Mouse (Mus musculus): Measurements from ENCODE around the gene Gm5868. TPM values are rescaled to one million over a fixed set of nuclear protein-coding genes. Genes with fewer than 3 reads are reported as not detected.
"Not testable (repeated sequence)": the region's sequence is repeated elsewhere in the genome, so short reads cannot be mapped to it uniquely, and the experiment has no call there.

Gm5868 gene
- polyA plus RNA-seq, 1 experiment from 2014 or later = 3.3 TPM

DNA sequence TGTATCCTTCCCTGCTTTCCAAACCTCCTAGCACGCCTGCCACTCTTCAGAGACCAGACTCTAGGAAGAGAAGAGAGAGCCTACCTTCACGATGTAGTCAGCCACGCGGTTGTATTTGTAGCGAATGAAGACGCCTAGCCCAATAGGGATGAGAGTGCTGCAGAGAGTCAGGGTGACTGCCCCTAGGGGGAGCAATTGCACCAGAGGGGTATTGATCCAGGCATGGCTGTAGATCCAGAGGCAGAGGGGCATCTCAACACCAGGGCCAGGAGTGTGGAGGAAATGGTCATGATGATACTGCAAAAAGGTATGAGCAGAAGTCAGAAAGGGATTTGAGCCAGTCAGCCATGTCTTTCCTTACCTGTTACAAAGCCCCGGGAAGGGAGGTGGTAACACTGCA lies 1.2 kb downstream of the Gm5868 start:
- not testable (repeated sequence) for H3K9ac ChIP-seq (replicated peaks; ENCODE audit: low read depth, low read length); H3K9me3 ChIP-seq (ENCODE audit: control insufficient read depth, low read length); H3K27ac ChIP-seq (ENCODE audit: low read length); H3K4me3 ChIP-seq (replicated peaks; ENCODE audit: low read length); H3K36me3 ChIP-seq (ENCODE audit: control insufficient read depth, insufficient read depth); ATAC-seq; H3K4me2 ChIP-seq (ENCODE audit: low read length); H3K4me1 ChIP-seq (replicated peaks; ENCODE audit: control insufficient read depth, insufficient read depth, low read length); H3K27me3 ChIP-seq (replicated peaks; ENCODE audit: control insufficient read depth, insufficient read depth, low read length)
- 47% methylated on average over 7 of the region's 7 CpGs for WGBS

DNA sequence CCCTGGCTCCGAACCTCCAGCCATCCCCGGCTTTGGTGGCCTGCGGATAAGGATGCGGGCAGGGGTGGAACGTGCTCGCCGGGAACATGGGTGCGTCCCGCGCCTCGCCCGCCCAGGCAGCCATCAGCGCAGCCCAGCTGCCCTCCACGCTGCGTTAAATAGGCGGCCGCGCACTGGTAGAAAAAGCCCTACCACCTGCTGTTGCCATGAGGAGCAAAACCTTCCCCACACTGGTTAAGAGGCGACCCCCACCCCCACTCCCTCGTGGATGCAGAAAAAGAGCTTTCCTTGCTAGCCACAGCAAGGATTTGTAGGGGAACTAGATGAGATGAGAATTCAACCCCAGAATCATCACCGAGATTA lies 6.4 kb downstream of the Gm5868 start, which contains the start of gene Zar1:
Gene Zar1 (minus strand): TSS at position 285 of the 363 bp plus-strand sequence.
- not testable (repeated sequence) for H3K9me3 ChIP-seq (ENCODE audit: control insufficient read depth, low read length); H3K36me3 ChIP-seq (ENCODE audit: control insufficient read depth, insufficient read depth); H3K27ac ChIP-seq (ENCODE audit: low read length); H3K4me1 ChIP-seq (replicated peaks; ENCODE audit: control insufficient read depth, insufficient read depth, low read length); H3K27me3 ChIP-seq (replicated peaks; ENCODE audit: control insufficient read depth, insufficient read depth, low read length)
- H3K4me3 ChIP-seq (replicated peaks; ENCODE audit: low read length) = peak within 1 kb of the TSS; percentile 46
- peak within 1 kb of the TSS; percentile 57 for H3K9ac ChIP-seq (replicated peaks; ENCODE audit: low read depth, low read length)
- ATAC-seq = peak; percentile 60; the same call in 1 of the 2 replicates
- WGBS = 7% methylated on average over 19 of the region's 21 CpGs
- peak within 1 kb of the TSS; percentile 68 for H3K4me2 ChIP-seq (ENCODE audit: low read length)

DNA sequence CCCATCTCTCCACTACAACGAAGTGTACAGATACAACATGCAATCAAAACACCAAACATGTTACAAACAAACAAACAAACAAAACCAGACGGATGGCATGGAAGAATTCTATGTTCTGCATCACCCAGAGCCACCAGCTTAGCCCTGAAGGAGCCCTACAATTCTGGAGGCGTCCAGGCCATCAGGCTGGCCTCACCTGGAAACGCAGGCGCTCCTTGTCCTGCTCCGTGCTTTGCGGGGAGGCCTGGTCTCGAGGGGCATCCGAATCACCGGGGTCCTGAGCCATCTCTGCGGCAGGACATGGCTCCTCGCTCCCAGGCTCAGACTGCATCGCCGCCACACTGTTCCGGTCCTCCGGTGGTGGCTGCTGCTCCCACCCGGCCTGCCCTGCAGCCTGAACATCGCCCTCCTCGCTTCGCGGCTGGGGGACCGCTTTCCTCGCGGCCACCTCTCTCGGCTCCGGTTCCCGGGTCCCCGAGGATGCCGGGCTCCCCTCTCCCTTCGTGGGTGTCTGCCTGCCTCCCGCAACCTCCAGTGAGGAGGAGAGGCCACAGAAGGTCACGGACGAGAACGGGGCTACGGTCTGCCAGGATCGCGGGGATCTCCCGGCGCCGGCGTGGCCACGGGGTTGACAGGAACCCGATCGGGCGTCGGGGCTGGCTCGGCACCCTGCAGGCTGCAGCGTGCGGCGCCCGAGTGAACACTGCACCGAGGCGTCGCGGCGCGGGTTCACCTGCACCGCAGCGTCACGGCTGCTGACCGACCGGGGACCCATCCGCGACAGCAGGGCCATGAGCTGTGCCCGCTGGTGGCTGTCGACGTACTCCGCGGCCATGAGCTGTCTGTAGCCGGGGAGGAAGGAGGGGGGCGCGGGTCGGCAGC lies 7.0 kb downstream of the Gm5868 start:
- WGBS = 5% methylated on average over 52 of the region's 73 CpGs
- peak; percentile 87 for ATAC-seq
- H3K27ac ChIP-seq (ENCODE audit: low read length); H3K36me3 ChIP-seq (ENCODE audit: control insufficient read depth, insufficient read depth); H3K9me3 ChIP-seq (ENCODE audit: control insufficient read depth, low read length); H3K27me3 ChIP-seq (replicated peaks; ENCODE audit: control insufficient read depth, insufficient read depth, low read length); H3K4me1 ChIP-seq (replicated peaks; ENCODE audit: control insufficient read depth, insufficient read depth, low read length): not testable (repeated sequence)
- Histone ChIP-seq H3K4me2 (ENCODE audit: low read length) (peak overlapping the region; percentile 68), H3K9ac (replicated peaks; ENCODE audit: low read depth, low read length) (peak overlapping the region; percentile 57), H3K4me3 (replicated peaks; ENCODE audit: low read length) (peak overlapping the region; percentile 46)

DNA sequence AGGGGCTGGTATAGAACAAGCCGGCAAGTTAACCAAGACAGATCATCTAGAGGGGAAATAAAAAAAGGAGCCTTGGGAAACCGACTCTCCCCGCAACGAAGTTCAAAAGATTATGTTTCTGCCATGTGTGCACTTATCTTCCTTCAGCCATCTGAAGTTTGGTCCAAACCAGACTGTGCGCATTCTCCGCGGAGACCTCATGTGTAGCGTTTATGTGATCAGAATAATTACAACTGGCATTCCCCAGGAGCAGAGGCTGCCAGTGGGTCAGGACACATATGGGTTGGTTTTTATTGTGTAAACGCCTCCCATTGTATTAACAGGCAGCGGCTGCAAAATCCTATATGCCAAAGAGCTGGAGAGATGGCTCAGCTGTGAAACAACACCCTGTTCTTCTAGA lies 7.8 kb downstream of the Gm5868 start:
- not testable (repeated sequence) for H3K27ac ChIP-seq (ENCODE audit: low read length); H3K27me3 ChIP-seq (replicated peaks; ENCODE audit: control insufficient read depth, insufficient read depth, low read length); ATAC-seq; H3K9me3 ChIP-seq (ENCODE audit: control insufficient read depth, low read length); H3K4me3 ChIP-seq (replicated peaks; ENCODE audit: low read length); H3K36me3 ChIP-seq (ENCODE audit: control insufficient read depth, insufficient read depth); H3K9ac ChIP-seq (replicated peaks; ENCODE audit: low read depth, low read length); H3K4me2 ChIP-seq (ENCODE audit: low read length); H3K4me1 ChIP-seq (replicated peaks; ENCODE audit: control insufficient read depth, insufficient read depth, low read length)
- 48% methylated on average over 10 of the region's 10 CpGs for WGBS

DNA sequence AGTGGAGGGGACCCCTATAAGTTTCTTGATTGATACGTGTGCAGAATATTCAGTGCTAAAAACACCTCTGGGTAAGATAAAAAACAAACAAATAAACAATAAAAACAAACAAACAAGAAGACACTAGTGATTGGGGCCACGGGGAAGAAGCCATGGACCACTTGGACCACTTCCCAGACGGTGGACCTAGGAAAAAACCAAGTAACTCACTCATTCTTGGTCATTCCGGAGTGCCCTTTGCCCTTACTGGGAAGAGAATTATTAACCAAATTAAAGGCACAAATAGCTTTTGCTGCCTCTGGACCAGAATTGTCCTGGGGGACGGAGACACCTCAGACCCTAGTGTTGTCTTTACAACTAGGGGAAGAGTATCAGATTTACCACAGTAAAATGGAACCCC lies 21.7 kb downstream of the Gm5868 start:
- Histone ChIP-seq H3K36me3 (ENCODE audit: control insufficient read depth, insufficient read depth) (no peaks in the 10 kb centered on the region), H3K4me1 (replicated peaks; ENCODE audit: control insufficient read depth, insufficient read depth, low read length) (no peaks in the 10 kb centered on the region), H3K27ac (ENCODE audit: low read length) (no peak overlapping the region), H3K4me3 (replicated peaks; ENCODE audit: low read length) (no peak overlapping the region), H3K9me3 (ENCODE audit: control insufficient read depth, low read length) (peaks cover 2% of the 10 kb centered on the region; the same call in 1 of the 2 replicates), H3K27me3 (replicated peaks; ENCODE audit: control insufficient read depth, insufficient read depth, low read length) (no peaks in the 10 kb centered on the region), H3K4me2 (ENCODE audit: low read length) (no peak overlapping the region), H3K9ac (replicated peaks; ENCODE audit: low read depth, low read length) (no peak overlapping the region)
- 90% methylated on average over 5 of the region's 5 CpGs for WGBS
- no peak for ATAC-seq

DNA sequence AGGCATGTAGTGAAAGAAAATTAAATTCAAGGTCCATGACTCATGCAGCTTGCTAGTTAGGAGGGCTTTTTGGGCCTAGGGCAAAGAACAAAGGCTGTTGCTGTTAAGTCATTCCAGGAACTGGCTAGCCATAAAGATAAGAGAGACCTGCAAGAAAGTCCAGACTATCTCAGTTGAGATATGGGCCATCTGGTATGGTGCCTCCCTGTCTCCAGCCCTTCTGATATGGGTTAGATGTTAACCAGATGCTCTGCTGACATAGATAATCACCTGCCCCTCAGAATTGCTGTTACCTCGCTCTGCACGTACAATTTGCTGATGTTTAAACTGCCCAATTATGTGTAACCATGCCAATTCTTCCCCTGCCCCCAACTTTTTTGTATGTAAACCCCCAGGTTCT lies 24.2 kb downstream of the Gm5868 start:
- H3K9ac ChIP-seq (replicated peaks; ENCODE audit: low read depth, low read length); H3K9me3 ChIP-seq (ENCODE audit: control insufficient read depth, low read length); H3K4me2 ChIP-seq (ENCODE audit: low read length); H3K4me3 ChIP-seq (replicated peaks; ENCODE audit: low read length); ATAC-seq; H3K27ac ChIP-seq (ENCODE audit: low read length); H3K36me3 ChIP-seq (ENCODE audit: control insufficient read depth, insufficient read depth); H3K4me1 ChIP-seq (replicated peaks; ENCODE audit: control insufficient read depth, insufficient read depth, low read length); H3K27me3 ChIP-seq (replicated peaks; ENCODE audit: control insufficient read depth, insufficient read depth, low read length): not testable (repeated sequence)
- WGBS = 96% methylated on average over 2 of the region's 2 CpGs

DNA sequence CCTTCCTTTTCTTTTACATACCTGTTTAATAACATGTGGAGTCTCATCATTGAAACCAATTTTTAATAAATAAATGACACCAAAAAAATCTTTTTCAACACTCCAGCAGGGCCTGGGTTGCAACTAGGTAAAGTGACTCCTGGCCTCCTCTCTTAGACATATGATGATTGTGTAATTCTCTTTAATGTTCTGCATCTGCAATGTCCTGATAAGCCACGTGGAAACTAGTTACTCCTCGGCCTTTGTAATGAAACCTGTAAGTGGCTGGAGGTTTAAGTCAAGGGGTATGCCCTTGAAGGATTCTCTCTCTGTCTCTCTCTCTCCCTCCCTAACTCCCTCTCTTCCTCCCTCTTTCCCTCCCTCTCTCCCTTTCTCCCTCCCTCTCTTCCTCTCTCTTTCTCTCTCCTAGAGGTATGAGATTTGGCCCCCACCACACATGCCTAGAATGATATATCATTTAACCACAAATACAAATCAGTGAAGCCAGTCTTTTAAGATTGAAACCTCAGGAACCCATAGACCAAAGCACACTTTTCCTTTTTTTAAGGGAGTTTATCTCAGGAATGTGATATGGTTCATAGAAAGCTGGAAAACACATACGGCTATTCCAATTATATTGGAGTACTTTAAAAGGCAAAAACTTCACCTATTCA lies 26.2 kb downstream of the Gm5868 start:
- WGBS = 87% methylated on average over 3 of the region's 3 CpGs
- peaks cover 8% of the 10 kb centered on the region for H3K4me1 ChIP-seq (replicated peaks; ENCODE audit: control insufficient read depth, insufficient read depth, low read length)
- H3K36me3 ChIP-seq (ENCODE audit: control insufficient read depth, insufficient read depth) = no peaks in the 10 kb centered on the region
- H3K4me2 ChIP-seq (ENCODE audit: low read length) = no peak overlapping the region
- no peak overlapping the region for H3K9ac ChIP-seq (replicated peaks; ENCODE audit: low read depth, low read length)
- ATAC-seq = no peak
- H3K9me3 ChIP-seq (ENCODE audit: control insufficient read depth, low read length) = no peaks in the 10 kb centered on the region
- no peak overlapping the region for H3K4me3 ChIP-seq (replicated peaks; ENCODE audit: low read length)
- H3K27ac ChIP-seq (ENCODE audit: low read length) = no peak overlapping the region
- no peaks in the 10 kb centered on the region for H3K27me3 ChIP-seq (replicated peaks; ENCODE audit: control insufficient read depth, insufficient read depth, low read length)

DNA sequence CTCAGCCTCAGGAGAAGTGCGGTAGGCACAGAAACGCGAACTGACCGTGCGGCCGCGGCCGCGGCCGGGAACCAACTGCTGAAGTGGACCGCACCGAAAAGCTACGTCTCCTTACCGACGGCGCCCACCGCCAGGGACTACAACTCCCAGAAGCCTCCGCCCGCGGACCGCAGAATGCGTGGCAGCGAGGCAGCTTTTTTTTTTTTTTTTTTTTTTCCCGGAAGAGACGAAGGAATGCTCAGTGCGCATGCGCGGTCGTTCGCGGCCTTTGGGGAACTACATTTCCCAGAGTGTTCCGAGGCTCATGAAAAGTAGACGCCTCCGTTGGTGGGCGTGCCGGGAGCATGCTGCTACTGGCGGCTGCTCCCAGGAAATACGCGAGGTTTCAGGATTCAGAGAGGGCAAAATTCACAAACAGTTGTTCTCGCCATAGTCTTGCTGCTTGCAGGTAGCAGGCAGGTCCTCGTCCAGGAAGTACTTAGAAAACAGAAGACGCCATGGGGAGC lies 27.8 kb downstream of the Gm5868 start, which contains the start of gene Nfxl1:
Gene Nfxl1 (minus strand): TSS at position 141 of the 506 bp plus-strand sequence.
- H3K4me3 ChIP-seq (replicated peaks; ENCODE audit: low read length) = peak within 1 kb of the TSS; percentile 62
- peak within 1 kb of the TSS; percentile 58 for H3K27ac ChIP-seq (ENCODE audit: low read length)
- no peaks in the 10 kb centered on the region for H3K9me3 ChIP-seq (ENCODE audit: control insufficient read depth, low read length)
- peak within 1 kb of the TSS; percentile 88 for H3K9ac ChIP-seq (replicated peaks; ENCODE audit: low read depth, low read length)
- H3K36me3 ChIP-seq (ENCODE audit: control insufficient read depth, insufficient read depth) = peaks cover 3% of the 10 kb centered on the region; the same call in 1 of the 2 replicates
- peak; percentile 97 for ATAC-seq
- H3K4me2 ChIP-seq (ENCODE audit: low read length) = peak within 1 kb of the TSS; percentile 85
- no peaks in the 10 kb centered on the region for H3K27me3 ChIP-seq (replicated peaks; ENCODE audit: control insufficient read depth, insufficient read depth, low read length)
- peaks cover 8% of the 10 kb centered on the region for H3K4me1 ChIP-seq (replicated peaks; ENCODE audit: control insufficient read depth, insufficient read depth, low read length)
- under 1% methylated on average over 41 of the region's 42 CpGs for WGBS

DNA sequence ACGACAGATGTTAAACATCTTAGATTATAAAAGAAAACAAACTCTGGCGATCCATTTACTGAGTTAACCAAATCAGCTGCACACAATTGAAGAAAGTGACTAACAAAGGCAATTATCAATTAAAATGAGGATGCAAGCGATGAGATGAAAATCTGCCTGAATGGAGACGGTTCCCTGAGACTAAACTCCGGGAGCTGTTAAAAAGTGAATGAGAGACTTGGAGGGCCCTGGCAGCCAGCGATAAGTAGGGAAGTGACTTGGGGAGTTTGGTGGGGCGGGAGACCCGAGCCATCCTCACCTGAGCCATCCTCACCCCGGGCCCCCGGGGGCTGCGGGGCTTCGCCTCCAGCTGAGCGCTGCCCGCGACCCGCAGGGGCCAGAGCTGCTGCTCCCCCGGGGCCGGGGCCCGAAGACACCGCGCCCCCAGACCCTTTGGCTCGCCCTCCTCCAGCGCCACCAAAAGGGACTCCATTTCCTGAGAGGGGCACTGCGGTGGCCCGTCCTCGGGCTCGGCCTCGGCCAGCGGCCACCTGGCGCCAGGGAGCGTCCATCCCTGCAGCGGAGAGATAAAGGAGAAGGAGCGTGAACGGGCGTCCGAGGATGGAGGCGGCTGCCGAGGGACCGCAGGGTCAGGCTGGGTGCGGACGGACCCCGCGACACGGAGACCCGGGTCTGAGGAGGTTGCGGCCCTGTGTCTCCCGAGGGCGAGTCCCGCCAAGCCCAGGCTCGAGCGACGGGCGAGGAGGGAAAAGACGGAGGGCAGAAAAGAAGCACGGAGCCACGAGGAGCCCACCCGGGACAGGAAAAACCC lies 28.4 kb downstream of the Gm5868 start:
- peaks cover 8% of the 10 kb centered on the region for H3K4me1 ChIP-seq (replicated peaks; ENCODE audit: control insufficient read depth, insufficient read depth, low read length)
- H3K36me3 ChIP-seq (ENCODE audit: control insufficient read depth, insufficient read depth) = peaks cover 3% of the 10 kb centered on the region; the same call in 1 of the 2 replicates
- peak overlapping the region; percentile 62 for H3K4me3 ChIP-seq (replicated peaks; ENCODE audit: low read length)
- under 1% methylated on average over 57 of the region's 57 CpGs for WGBS
- H3K27ac ChIP-seq (ENCODE audit: low read length) = peak overlapping the region; percentile 58
- no peaks in the 10 kb centered on the region for H3K9me3 ChIP-seq (ENCODE audit: control insufficient read depth, low read length)
- ATAC-seq = peak; percentile 65
- H3K4me2 ChIP-seq (ENCODE audit: low read length) = peak overlapping the region; percentile 85
- no peaks in the 10 kb centered on the region for H3K27me3 ChIP-seq (replicated peaks; ENCODE audit: control insufficient read depth, insufficient read depth, low read length)
- peak overlapping the region; percentile 88 for H3K9ac ChIP-seq (replicated peaks; ENCODE audit: low read depth, low read length)
